Mouse (Mus musculus) kidney, adult 2 months (tissue): ENCODE measurements at regions not wholly inside any gene's neighbourhood (a gene's known extent, or its start where the extent isn't known, plus 50 kb on each side); places are given as distances from the start of the nearest gene placed in this dataset.

Experiments used
- CTCF ChIP-seq: fragments of 200-500 bp; conservative IDR thresholded peaks from 2 replicates; pipeline ENCODE4 v1.5.1; 2011; ENCODE audit warnings: low read depth, mild to moderate bottlenecking, control low read depth, low read length, moderate library complexity, mixed read lengths; ENCODE audit not compliant: insufficient read depth, insufficient read length
- POLR2A ChIP-seq: fragments of 200-500 bp; IDR thresholded peaks from one replicate; pipeline ENCODE4 v1.6.1; 2011; ENCODE audit warnings: low read depth, low read length, control low read depth

GRCm38 (mm10) chr17:67544410-67544809, 88.1 kb downstream of the Lrrc30 start:
- no peak for TF ChIP-seq POLR2A
- no peak for TF ChIP-seq CTCF
